In genomic region chr12:24724369-24724768, GRCm38 (mm10) we compare ENCODE assay signal across 8 mouse cellular contexts. TPM values are rescaled to one million over a fixed set of nuclear protein-coding genes. Genes with fewer than 3 reads are reported as not detected.
DNase-seq lines count a peak whose midpoint lies in the region; ATAC-seq and TF ChIP-seq lines count a peak whose summit lies in the region.

No protein-coding gene starts in this region.

- H3K27ac ChIP-seq in ES-E14 (ENCODE audit: insufficient read depth, low read depth, low read length, poor library complexity, severe bottlenecking), result peak overlapping the region; percentile 48; the same call in 1 of the 2 replicates
- no peak overlapping the region for H3K27ac ChIP-seq in hindbrain, postnatal 0 days

- peaks cover 0 to 17% of the 10 kb centered on the region in 2 experiments; a peak in 2 of 4 replicates for H3K4me1 ChIP-seq in ES-E14 (ENCODE audit: control insufficient read depth in 2 of 2, insufficient read depth in 2 of 2, low read length in 2 of 2, poor library complexity in 1 of 2)
- H3K4me1 ChIP-seq in hindbrain, postnatal 0 days (ENCODE audit: insufficient read depth, low read length), result peaks cover 7% of the 10 kb centered on the region; the same call in 1 of the 2 replicates

- no peak overlapping the region for H3K4me3 ChIP-seq in ES-E14 (ENCODE audit: insufficient read depth in 1 of 2, low read depth in 1 of 2, low read length in 2 of 2, poor library complexity in 1 of 2, severe bottlenecking in 1 of 2)
- H3K4me3 ChIP-seq in hindbrain, postnatal 0 days (ENCODE audit: low read length), result no peak overlapping the region

- no peaks in the 10 kb centered on the region for H3K9me3 ChIP-seq in ES-E14 (ENCODE audit: control insufficient read depth, insufficient read depth, low read depth, low read length)
- peaks cover 3% of the 10 kb centered on the region; the same call in 1 of the 2 replicates for H3K9me3 ChIP-seq in hindbrain, postnatal 0 days (ENCODE audit: low read length)

- H3K36me3 ChIP-seq in ES-E14 (ENCODE audit: control insufficient read depth, insufficient read depth, low read length, poor library complexity, severe bottlenecking), result no peaks in the 10 kb centered on the region
- no peaks in the 10 kb centered on the region for H3K36me3 ChIP-seq in hindbrain, postnatal 0 days (ENCODE audit: insufficient read depth, low read length)

- in situ Hi-C loops in ES-E14 (cut with MboI; ENCODE audit: low sequenced_read_pairs in 2 of 2, unreplicated experiment in 2 of 2), result no loop called here

- H3K9ac ChIP-seq in ES-E14 (ENCODE audit: insufficient read depth, low read depth, low read length, poor library complexity, severe bottlenecking), result peak overlapping the region; percentile 33; the same call in 1 of the 2 replicates
- H3K9ac ChIP-seq in hindbrain, postnatal 0 days (replicated peaks; ENCODE audit: low read length), result peak overlapping the region; percentile 3; the same call in 1 of the 2 replicates

- no peaks in the 10 kb centered on the region for H3K27me3 ChIP-seq in hindbrain, postnatal 0 days (ENCODE audit: insufficient read depth, low read length)

- WGBS in hindbrain, postnatal 0 days, result 11% methylated on average over 2 of the region's 2 CpGs

- no peak for TF ChIP-seq CTCF in hindbrain, postnatal 0 days (IDR thresholded peaks at IDR 0.05; ENCODE audit: low read depth)

- ATAC-seq in hindbrain, postnatal 0 days, result peak; percentile 76
- peak; percentile 37 for ATAC-seq in megakaryocyte progenitor cell, adult 5-6 weeks (replicated peaks; ENCODE audit: poor library complexity)
- ATAC-seq in erythroid progenitor cell, adult 5-6 weeks (replicated peaks; ENCODE audit: low FRiP score, poor library complexity, severe bottlenecking), result no peak

- H3K4me2 ChIP-seq in hindbrain, postnatal 0 days (ENCODE audit: low read depth, low read length), result no peak overlapping the region

- DNase-seq in ES-E14 (ENCODE audit: low read depth, low spot score) (peak; percentile 75), MN1 (ENCODE audit: low spot score) (no peak)
- DNase-seq in embryo, embryonic 11 days, result peak; percentile 82
- peak; percentile 42 for DNase-seq in hindbrain, postnatal 0 days (ENCODE audit: low spot score)
- no peak for DNase-seq in cerebellum, postnatal 36 days
- DNase-seq in right cerebral cortex, postnatal 10 days (ENCODE audit: low spot score in 2 of 2), result no peak

TF ChIP-seq in ES-E14, 5 proteins besides CTCF, POLR2A, EP300 and RAD21:
- TF ChIP-seq ZC3H11A (IDR thresholded peaks at IDR 0.05; ENCODE audit: borderline replicate concordance, low read depth, low read length) (no peak), MAFK (IDR thresholded peaks at IDR 0.05; ENCODE audit: insufficient read depth, low read depth, low read length) (no peak), CHD2 (IDR thresholded peaks at IDR 0.05; ENCODE audit: low read depth, low read length) (no peak), ZNF384 (IDR thresholded peaks at IDR 0.05; ENCODE audit: low read depth, low read length) (no peak), HCFC1 (IDR thresholded peaks at IDR 0.05; ENCODE audit: borderline replicate concordance, insufficient read depth, low read length) (no peak)

RNA-seq across cellular contexts. Expression of gene Rrm2, which starts 16.3 kb away (rescaled TPM):
- 98.6 and 112 TPM in 2 replicates for total RNA-seq in ES-E14 (2012; rRNA removed)
- 23.4 TPM in 2 replicates for total RNA-seq in hindbrain, postnatal 0 days (2014; rRNA removed)
- polyA plus RNA-seq in hindbrain, postnatal 0 days (2015; fragmentation: Nextera tagmentation; extraction: Ambion mirVana), result 53.4 and 61.1 TPM in 2 replicates
- 176 and 181 TPM in 2 replicates for total RNA-seq in megakaryocyte progenitor cell, adult 5-6 weeks (2015)
- 149 and 153 TPM in 2 replicates for total RNA-seq in megakaryocyte progenitor cell, adult 5-6 weeks (2017)
- total RNA-seq in erythroid progenitor cell, adult 5-6 weeks (2015; ENCODE audit: low replicate concordance), result 647 and 687 TPM in 2 replicates
- 662 and 846 TPM in 2 replicates for total RNA-seq in erythroid progenitor cell, adult 5-6 weeks (2017; ENCODE audit: low replicate concordance)

RNA-seq across cellular contexts. Expression of gene Cys1, which starts 42.8 kb away (rescaled TPM):
- not detected in 2 replicates for total RNA-seq in ES-E14 (2012; rRNA removed)
- 3.9 and 5.5 TPM in 2 replicates for total RNA-seq in hindbrain, postnatal 0 days (2014; rRNA removed)
- 1.4 and 1.7 TPM in 2 replicates for polyA plus RNA-seq in hindbrain, postnatal 0 days (2015; fragmentation: Nextera tagmentation; extraction: Ambion mirVana)
- not detected in 2 replicates for total RNA-seq in megakaryocyte progenitor cell, adult 5-6 weeks (2015)
- not detected in 2 replicates for total RNA-seq in megakaryocyte progenitor cell, adult 5-6 weeks (2017)
- not detected in 2 replicates for total RNA-seq in erythroid progenitor cell, adult 5-6 weeks (2015; ENCODE audit: low replicate concordance)
- total RNA-seq in erythroid progenitor cell, adult 5-6 weeks (2017; ENCODE audit: low replicate concordance), result 0.39 TPM in 1 of 2 replicates, not detected in the other

Comparison
In these comparisons a context has a peak if more than half of its experiments do, and no peak if none do; other contexts are left out.
1. DNase-seq: peak in ES-E14 (single experiment), embryo, embryonic 11 days (single experiment) and hindbrain, postnatal 0 days (single experiment); none in cerebellum, postnatal 36 days (0 of 2), MN1 (single experiment) and right cerebral cortex, postnatal 10 days (0 of 2).